In the genomic region with DNA sequence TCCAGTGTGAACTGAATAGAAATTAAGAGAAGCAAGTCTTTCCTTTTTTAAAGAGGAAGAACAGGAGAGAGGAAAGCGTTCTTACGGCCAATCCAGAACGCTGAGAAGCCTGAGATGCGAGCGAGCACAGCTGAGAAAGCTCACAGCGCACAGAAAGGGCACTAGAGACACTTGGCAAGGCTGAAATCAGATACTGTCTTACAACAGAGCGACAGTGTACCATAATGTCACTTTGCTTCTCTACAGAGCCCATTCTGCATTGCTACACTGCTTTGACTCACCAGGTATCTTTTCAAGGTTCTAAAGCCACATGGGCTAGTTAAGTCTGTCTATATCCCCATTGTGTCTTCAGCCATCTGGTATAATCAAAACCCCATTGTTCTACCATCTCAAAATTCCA, we compare ENCODE assay signal across 16 mouse cellular contexts. TPM values are rescaled to one million over a fixed set of nuclear protein-coding genes. Genes with fewer than 3 reads are reported as not detected.
DNase-seq lines count a peak whose midpoint lies in the region; ATAC-seq lines count a peak whose summit lies in the region.
"Had no signal": no experiment of that assay in that cellular context is flagged by ENCODE, and none has a peak within 500 bp of the region (broad histone marks: within the 10 kb centered on the region; RNA-seq: fewer than 3 reads in every experiment).

No protein-coding gene starts in this region.

- no peaks in the 10 kb centered on the region for H3K9me3 ChIP-seq in heart, embryonic 15.5 days (replicated peaks)
- no peaks in the 10 kb centered on the region for H3K9me3 ChIP-seq in neural tube, embryonic 13.5 days
- H3K9me3 ChIP-seq in midbrain, embryonic 11.5 days (ENCODE audit: control insufficient read depth, low read length), result no peaks in the 10 kb centered on the region
- H3K9me3 ChIP-seq: limb, embryonic 10.5 days had no signal

- DNase-seq in heart, adult 18-20 months, result no peak
- no peak for DNase-seq in neural tube, embryonic 10.5 days (ENCODE audit: extremely low spot score, low spot score)
- peak; percentile 85 for DNase-seq in midbrain, embryonic 11.5 days (ENCODE audit: low spot score, missing footprints)
- DNase-seq in testis, postnatal 10 days (ENCODE audit: low spot score), result no peak
- no peak for DNase-seq in spleen, postnatal 4 days (ENCODE audit: low spot score in 2 of 2)
- DNase-seq: adrenal gland, postnatal 14 days; cerebellum, postnatal 14 days; gastrocnemius, postnatal 14 days; kidney, postnatal 10 days; lung, postnatal 14 days; right cerebral cortex, postnatal 25 days had no signal

- no peaks in the 10 kb centered on the region for H3K27me3 ChIP-seq in heart, embryonic 15.5 days
- no peaks in the 10 kb centered on the region for H3K27me3 ChIP-seq in neural tube, embryonic 13.5 days
- H3K27me3 ChIP-seq in midbrain, embryonic 11.5 days (ENCODE audit: control insufficient read depth, insufficient read depth, low read length), result no peaks in the 10 kb centered on the region

- no peak overlapping the region for H3K27ac ChIP-seq in heart, embryonic 15.5 days
- peak overlapping the region; percentile 66 for H3K27ac ChIP-seq in neural tube, embryonic 13.5 days (replicated peaks)
- no peak overlapping the region for H3K27ac ChIP-seq in midbrain, embryonic 11.5 days (ENCODE audit: low read depth, low read length)
- H3K27ac ChIP-seq: limb, embryonic 10.5 days; liver, embryonic 14.5 days had no signal

- no peak overlapping the region for H3K9ac ChIP-seq in heart, embryonic 15.5 days
- H3K9ac ChIP-seq in neural tube, embryonic 13.5 days, result no peak overlapping the region; the same call in 1 of the 2 replicates
- H3K9ac ChIP-seq in midbrain, embryonic 11.5 days (ENCODE audit: low read length), result no peak overlapping the region
- H3K9ac ChIP-seq: liver, embryonic 14.5 days had no signal

- H3K4me3 ChIP-seq in heart, embryonic 15.5 days, result no peak overlapping the region
- H3K4me3 ChIP-seq in neural tube, embryonic 13.5 days, result no peak overlapping the region
- no peak overlapping the region for H3K4me3 ChIP-seq in midbrain, embryonic 11.5 days (ENCODE audit: low read depth, low read length)
- H3K4me3 ChIP-seq: limb, embryonic 10.5 days had no signal

- no peak for ATAC-seq in heart, embryonic 15.5 days (replicated peaks; ENCODE audit: insufficient number of reproducible peaks, insufficient read depth, low FRiP score, low read depth)
- ATAC-seq in neural tube, embryonic 13.5 days (ENCODE audit: low read depth), result no peak
- no peak for ATAC-seq in midbrain, embryonic 11.5 days (ENCODE audit: low FRiP score)
- ATAC-seq: inflammation-experienced regulatory T-cells, adult 6 months had no signal

- 0 out of 2 replicates have a peak overlapping the region, but pooled peaks have one; percentile 9 for H3K4me2 ChIP-seq in heart, embryonic 15.5 days
- peak overlapping the region; percentile 32 for H3K4me2 ChIP-seq in neural tube, embryonic 13.5 days
- no peak overlapping the region for H3K4me2 ChIP-seq in midbrain, embryonic 11.5 days

- H3K4me1 ChIP-seq in heart, embryonic 15.5 days (replicated peaks), result peaks cover 50% of the 10 kb centered on the region
- peaks cover 44% of the 10 kb centered on the region for H3K4me1 ChIP-seq in neural tube, embryonic 13.5 days (replicated peaks)
- peaks cover 14% of the 10 kb centered on the region for H3K4me1 ChIP-seq in midbrain, embryonic 11.5 days (ENCODE audit: control insufficient read depth, insufficient read depth, low read length)
- H3K4me1 ChIP-seq: limb, embryonic 10.5 days had no signal

- 41% methylated on average over 7 of the region's 7 CpGs for WGBS in heart, embryonic 15.5 days
- 44% methylated on average over 7 of the region's 7 CpGs for WGBS in neural tube, embryonic 13.5 days
- 45% methylated on average over 7 of the region's 7 CpGs for WGBS in midbrain, embryonic 11.5 days

- no peaks in the 10 kb centered on the region for H3K36me3 ChIP-seq in heart, embryonic 15.5 days
- no peaks in the 10 kb centered on the region for H3K36me3 ChIP-seq in neural tube, embryonic 13.5 days
- H3K36me3 ChIP-seq in midbrain, embryonic 11.5 days (ENCODE audit: control insufficient read depth, insufficient read depth, low read length), result no peaks in the 10 kb centered on the region
- H3K36me3 ChIP-seq: limb, embryonic 10.5 days had no signal

RNA-seq across cellular contexts. Expression of gene Ddhd1, which starts 13.7 kb away (rescaled TPM):
- 7.3 and 8.0 TPM in 2 replicates for polyA plus RNA-seq in heart, embryonic 15.5 days (2015; fragmentation: Nextera tagmentation; extraction: Ambion mirVana)
- total RNA-seq in heart, adult 18-20 months (2021), result 10 to 100 TPM in 1 of 2 experiments, 1 to 10 TPM in 1; 7.2 to 11.0 TPM
- polyA plus RNA-seq in neural tube, embryonic 13.5 days (2015; fragmentation: Nextera tagmentation; extraction: Ambion mirVana), result 17.8 and 21.8 TPM in 2 replicates
- 12.6 and 12.8 TPM in 2 replicates for polyA plus RNA-seq in midbrain, embryonic 11.5 days (2014; fragmentation: Nextera tagmentation; extraction: Ambion mirVana)
